Mouse (Mus musculus): ENCODE results near the gene Trmo.

GRCm38 (mm10) chr4:46348897-46349296 lies 40.3 kb downstream of the Trmo start:
- TF ChIP-seq CTCF (IDR thresholded peaks at IDR 0.05; ENCODE audit: control insufficient read depth, insufficient read depth, low read length) (no peak), POLR2A (IDR thresholded peaks at IDR 0.05; ENCODE audit: borderline replicate concordance, control insufficient read depth, low read depth, low read length) (no peak)

Data from bone marrow, adult 2 months (tissue).